Mouse (Mus musculus): Measurements from ENCODE around the gene Lypla2. TPM values are rescaled to one million over a fixed set of nuclear protein-coding genes. Genes with fewer than 3 reads are reported as not detected.

Lypla2 gene
- polyA plus RNA-seq, 2 experiments from 2014 or later: 63.0 to 72.0 TPM

DNA sequence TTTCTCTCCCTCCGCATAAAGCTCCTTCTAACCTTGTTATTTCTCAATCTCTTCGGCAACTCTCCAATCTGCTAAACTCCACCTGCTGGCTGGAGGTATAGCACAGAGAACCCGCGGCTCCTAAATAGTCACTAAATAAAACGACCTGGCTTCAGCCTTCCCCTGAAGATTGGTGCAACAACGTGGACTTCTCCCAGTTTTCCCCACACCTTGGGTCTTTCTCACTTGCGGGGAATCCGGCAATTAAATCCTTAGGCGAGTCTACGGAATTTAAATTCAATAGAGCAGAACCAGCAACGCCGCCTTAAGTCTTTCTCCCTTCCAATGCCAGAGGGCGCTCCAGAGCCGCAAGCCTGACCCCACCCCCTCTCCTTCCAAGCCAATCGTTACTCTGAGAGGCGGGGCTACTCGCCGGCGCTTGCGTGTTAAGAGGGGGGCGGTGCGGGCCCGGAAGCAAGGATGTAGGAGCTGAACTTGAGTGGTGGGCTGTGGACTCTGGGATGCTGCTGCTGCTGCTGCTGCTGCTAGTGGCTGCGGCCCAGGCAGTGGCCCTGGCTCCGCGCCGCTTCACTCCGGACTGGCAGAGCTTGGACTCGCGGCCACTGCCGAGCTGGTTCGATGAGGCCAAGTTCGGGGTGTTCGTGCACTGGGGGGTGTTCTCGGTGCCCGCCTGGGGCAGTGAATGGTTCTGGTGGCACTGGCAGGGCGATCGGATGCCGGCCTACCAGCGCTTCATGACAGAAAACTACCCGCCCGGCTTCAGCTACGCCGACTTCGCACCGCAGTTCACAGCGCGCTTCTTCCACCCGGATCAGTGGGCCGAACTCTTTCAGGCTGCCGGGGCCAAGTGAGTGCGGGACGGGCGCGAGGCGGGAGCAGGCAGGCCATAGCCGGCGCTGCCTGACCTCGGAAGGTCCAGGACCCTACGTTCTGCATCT, 51.9 kb downstream of the Lypla2 start, which contains the start of gene Fuca1:
Gene Fuca1 (plus strand): TSS at position 432 of the 938 bp plus-strand sequence.
- ATAC-seq: peak; percentile 95

DNA sequence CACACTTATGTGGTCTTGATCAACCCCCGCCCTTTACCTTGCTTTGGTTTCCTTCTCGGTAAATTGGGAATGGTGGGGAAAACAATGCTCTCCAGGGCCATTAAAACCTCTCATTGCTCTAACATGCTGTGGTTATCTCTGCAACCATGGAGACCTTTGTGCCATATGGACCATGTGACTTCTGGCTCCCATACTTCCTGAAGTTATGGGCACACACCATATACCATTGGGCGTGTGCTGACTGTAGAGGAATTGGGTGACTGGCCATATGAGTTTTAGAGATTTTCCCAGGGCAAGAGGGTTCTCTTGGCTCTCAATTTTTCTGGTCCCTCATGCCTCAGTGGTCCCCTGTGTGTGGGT, 53.2 kb downstream of the Lypla2 start:
- ATAC-seq: no peak

DNA sequence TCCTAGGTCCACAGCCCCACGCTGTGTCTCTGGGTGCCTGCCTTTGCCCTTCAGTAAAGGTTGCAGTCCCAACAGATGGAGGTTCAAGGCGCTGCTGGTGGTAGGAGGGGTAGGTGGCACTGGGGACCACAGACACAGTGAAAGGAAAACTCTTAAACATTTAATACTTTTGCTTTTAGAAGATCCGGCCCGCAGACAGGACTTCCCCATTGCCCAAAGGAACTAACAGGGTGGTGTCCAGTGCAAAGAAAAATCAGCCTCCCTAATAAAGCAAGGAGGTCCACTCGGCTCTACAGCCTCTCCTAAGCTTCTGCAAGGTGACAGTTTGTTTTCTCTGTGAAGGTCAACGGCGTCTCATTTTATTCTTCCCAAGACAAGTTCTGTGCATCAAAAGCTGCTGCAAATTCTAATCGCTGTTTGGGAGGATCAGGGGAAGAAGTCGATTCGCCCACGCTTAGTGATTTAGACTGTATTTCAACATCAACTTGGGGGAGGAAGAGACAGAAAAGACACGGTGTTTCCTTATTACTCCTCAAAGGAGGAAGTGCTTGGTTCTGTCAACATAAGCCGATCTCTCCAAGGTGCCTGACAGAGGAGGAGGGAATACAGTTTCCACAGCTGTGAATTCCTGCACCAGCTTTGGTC, 53.7 kb downstream of the Lypla2 start:
- no peak for ATAC-seq

Other genes starting within 250 kb of the Lypla2 start
- gene Il22ra1, start 244.5 kb downstream of the Lypla2 start, polyA plus RNA-seq (2017; shearing (Covaris generic)): not detected
- not detected for gene Myom3, start 212.9 kb downstream of the Lypla2 start, polyA plus RNA-seq (2017; shearing (Covaris generic))
- gene Srsf10, start 116.9 kb downstream of the Lypla2 start, polyA plus RNA-seq (2017; shearing (Covaris generic)): 100 to 1,000 TPM; 195 to 208 TPM
- 100 to 1,000 TPM; 206 to 221 TPM for gene Pnrc2, start 98.8 kb downstream of the Lypla2 start, polyA plus RNA-seq (2017; shearing (Covaris generic))
- 10 to 100 TPM in 1 of 2 experiments, 1 to 10 TPM in 1; 7.5 to 17.0 TPM for gene Cnr2, start 77.2 kb downstream of the Lypla2 start, polyA plus RNA-seq (2017; shearing (Covaris generic))
- gene Fuca1, start 51.9 kb downstream of the Lypla2 start, polyA plus RNA-seq (2017; shearing (Covaris generic)): 10 to 100 TPM; 83.9 to 95.9 TPM
- 100 to 1,000 TPM in 1 of 2 experiments, 10 to 100 TPM in 1; 73.7 to 104 TPM for gene Hmgcl, start 26.2 kb downstream of the Lypla2 start, polyA plus RNA-seq (2017; shearing (Covaris generic))
- gene Gale, start 8.9 kb downstream of the Lypla2 start, polyA plus RNA-seq (2017; shearing (Covaris generic)): 10 to 100 TPM; 16.2 to 24.8 TPM
- 1 to 10 TPM; 9.3 to 9.7 TPM for gene Pithd1, start 14.6 kb upstream of the Lypla2 start, polyA plus RNA-seq (2017; shearing (Covaris generic))
- gene Eloa, start 49.1 kb upstream of the Lypla2 start, polyA plus RNA-seq (2017; shearing (Covaris generic)): 10 to 100 TPM; 44.5 to 58.9 TPM
- 1,000 to 10,000 TPM in 1 of 2 experiments, 100 to 1,000 TPM in 1; 954 to 1,576 TPM for gene Rpl11, start 80.8 kb upstream of the Lypla2 start, polyA plus RNA-seq (2017; shearing (Covaris generic))
- gene Id3, start 170.9 kb upstream of the Lypla2 start, polyA plus RNA-seq (2017; shearing (Covaris generic)): 100 to 1,000 TPM; 388 to 433 TPM
- 10 to 100 TPM; 14.5 to 29.6 TPM for gene E2f2, start 199.8 kb upstream of the Lypla2 start, polyA plus RNA-seq (2017; shearing (Covaris generic))
- not detected for gene Asap3, start 233.7 kb upstream of the Lypla2 start, polyA plus RNA-seq (2017; shearing (Covaris generic))

Measured in CD4-positive, CD25-positive, alpha-beta regulatory T cell, adult 4 months (primary cell).